Mouse (Mus musculus) A20 (cell line): ENCODE measurements around the gene Lyz2.
"Not testable (repeated sequence)": the region's sequence is repeated elsewhere in the genome, so short reads cannot be mapped to it uniquely, and the experiment has no call there.

ENCODE experiments used
- DNase-seq: peaks from one replicate; pipeline ENCODE4 v3.0.0-alpha.2; 2011; ENCODE audit warnings: low read depth, low spot score

Gene Lyz2

GRCm38 (mm10) chr10:117282049-117282448, at the start of gene Lyz2:
TSS of gene Lyz2 (minus strand) at chr10:117282321.
- no peak for DNase-seq

DNA sequence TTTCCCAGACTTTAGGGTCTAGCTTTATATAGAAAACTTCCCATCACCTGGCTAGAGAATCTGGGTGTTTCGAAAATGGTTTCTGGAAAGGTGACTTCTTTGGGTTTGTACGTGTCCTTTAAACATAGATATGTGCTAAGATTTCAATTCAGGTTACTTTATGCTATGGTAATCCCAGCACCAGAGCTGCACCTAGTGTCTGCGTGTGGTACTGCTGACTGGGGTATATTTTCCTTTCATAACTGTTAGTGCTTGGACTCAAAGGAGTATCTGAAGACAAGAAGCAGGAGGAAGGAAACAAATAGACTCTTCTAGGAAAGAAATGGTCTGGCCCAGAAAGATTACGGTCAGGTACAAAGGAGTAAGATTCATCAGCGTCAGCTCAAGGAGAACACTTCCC, 48.4 kb upstream of the Lyz2 start:
- peak; percentile 58 for DNase-seq

GRCm38 (mm10) chr10:117323782-117324181, 41.7 kb upstream of the Lyz2 start:
- peak; percentile 73 for DNase-seq

GRCm38 (mm10) chr10:117322630-117323029, 40.5 kb upstream of the Lyz2 start:
- no peak for DNase-seq

DNA sequence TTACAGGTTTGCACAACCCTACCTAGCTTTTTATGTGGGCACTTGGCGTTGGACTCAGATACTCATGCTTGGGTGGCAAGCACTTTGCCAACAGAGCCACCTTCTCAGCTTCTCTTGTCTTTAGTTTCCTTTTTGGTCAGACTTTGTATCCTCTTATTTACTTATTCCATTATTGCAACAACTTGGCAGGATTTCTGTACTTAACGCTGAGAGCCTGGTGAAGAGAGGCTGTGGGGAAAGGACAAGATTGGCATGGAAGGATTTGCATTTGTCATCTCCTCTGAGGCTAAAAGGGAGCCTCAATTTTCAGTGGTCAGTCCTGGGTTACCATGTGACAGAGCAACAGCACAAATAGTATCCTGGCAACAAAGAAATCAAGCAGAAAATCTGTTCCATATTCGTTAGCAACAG, 38.5 kb upstream of the Lyz2 start:
- no peak for DNase-seq

- DNase-seq = no peak
These were observed 34.3 kb upstream of the Lyz2 start for GRCm38 (mm10) chr10:117316391-117316790.

DNA sequence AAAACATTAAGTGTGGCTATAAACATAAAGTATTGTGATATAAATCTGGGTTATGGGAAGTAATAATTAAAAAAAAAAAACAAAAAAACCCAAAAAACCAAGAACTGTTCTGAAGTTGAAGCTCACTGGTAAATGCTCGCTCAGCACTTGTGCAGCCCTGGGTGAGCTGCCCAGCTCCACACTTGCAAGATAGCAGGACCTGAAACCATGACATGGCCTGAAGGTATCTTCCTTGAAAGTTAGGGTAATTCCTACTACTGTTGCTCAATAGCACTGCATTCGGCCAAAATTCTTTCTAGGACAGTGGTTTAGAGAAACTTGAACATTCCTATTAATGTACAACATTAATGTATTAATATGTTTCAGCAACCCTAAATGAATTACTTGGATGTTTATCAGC, 31.0 kb upstream of the Lyz2 start:
- no peak for DNase-seq

DNA sequence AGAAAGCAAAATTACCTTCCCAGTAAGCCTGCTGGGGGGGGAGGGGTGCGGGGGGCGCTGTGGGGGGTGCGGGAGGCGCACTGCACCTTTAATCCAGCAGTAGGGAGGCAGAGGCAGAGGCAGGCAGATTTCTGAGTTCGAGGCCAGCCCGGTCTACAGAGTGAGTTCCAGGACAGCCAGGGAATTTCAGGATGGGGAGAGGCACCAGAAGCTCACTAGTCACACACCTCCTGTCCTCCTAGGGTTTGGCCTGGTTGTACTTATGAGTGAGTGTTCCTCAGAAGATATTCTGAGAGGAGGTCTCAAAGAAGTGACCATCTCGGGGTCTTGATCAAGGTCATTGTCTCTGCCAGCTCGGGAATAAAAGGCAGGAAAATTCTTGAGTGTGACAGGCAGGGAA, 30.0 kb upstream of the Lyz2 start:
- DNase-seq = no peak

DNA sequence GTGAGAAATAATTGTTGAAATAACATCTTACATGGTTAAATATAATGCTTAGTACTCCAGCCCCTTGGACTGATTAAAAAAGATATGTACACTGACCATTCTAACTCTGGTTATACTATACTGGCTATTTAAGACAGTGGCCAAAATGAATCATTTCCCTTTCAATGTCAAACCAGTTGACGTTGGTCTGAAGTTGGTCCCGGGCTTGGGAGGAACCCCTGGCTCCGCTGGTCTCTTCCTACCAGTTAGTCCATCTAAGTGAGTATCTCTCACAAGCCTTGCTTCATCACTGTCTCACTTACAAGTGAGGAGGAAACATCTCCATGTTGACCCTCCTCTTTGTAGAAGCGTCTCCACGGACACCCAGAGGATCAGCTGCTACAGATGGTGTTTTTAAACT, 22.2 kb upstream of the Lyz2 start:
- no peak for DNase-seq

DNA sequence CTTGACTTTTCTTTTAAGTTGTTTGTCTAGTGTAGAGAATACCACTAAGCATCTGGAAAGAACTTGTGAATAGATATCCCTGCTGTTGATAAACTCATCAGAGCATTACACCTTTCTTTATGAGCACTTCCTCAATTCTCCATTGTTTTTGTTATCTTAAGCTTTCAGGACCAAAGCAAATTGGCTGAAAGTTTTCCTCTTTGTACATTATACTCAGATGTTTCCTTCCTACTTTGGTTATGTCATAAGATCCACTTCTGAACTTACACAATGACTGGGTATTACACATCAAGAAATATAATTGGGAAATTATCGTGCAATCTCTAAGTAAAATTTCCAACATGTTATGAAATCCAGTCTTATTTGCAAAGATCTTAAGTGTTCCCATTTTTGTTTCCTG, 19.6 kb upstream of the Lyz2 start:
- no peak for DNase-seq

- DNase-seq = no peak
These were observed 17.9 kb upstream of the Lyz2 start for GRCm38 (mm10) chr10:117299901-117300520.

DNA sequence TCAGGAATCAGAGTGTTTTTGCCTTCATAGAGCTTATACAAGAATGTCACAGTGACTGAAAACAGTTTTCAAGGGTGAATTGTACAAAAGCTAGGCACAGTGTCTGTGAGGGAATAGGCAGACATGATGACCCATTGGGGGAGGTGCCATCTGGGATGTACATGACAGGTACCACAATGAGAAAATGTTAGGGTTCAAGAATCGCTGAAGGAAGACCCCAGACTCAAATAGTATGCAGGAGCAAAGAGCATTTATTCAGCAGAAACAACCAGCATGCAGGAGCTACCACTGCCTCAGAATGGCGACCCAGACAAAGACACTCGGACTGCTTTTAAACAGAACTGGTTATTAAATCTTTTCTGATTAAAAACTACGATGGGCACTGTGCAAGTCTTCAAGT, 17.0 kb upstream of the Lyz2 start:
- no peak for DNase-seq

DNA sequence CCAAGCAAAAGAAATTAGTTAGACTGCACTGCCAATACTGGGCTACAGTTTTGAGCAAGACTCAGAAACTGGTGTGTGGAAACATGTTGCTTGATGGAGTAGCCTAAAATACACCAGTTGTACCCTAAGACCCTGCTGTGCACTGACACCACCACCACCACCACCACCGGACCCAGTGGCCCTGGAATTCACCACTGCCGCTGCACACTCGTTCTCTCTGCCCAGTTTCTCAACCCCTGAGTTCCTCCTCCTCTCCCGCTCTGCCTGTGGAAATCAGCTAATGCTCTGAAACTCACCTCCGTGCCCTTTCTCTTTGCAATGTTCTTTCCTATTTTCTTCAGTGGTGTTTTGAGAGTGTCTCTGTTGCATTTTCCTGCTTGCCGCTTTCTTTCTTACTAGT, 16.2 kb upstream of the Lyz2 start:
- DNase-seq = no peak

DNA sequence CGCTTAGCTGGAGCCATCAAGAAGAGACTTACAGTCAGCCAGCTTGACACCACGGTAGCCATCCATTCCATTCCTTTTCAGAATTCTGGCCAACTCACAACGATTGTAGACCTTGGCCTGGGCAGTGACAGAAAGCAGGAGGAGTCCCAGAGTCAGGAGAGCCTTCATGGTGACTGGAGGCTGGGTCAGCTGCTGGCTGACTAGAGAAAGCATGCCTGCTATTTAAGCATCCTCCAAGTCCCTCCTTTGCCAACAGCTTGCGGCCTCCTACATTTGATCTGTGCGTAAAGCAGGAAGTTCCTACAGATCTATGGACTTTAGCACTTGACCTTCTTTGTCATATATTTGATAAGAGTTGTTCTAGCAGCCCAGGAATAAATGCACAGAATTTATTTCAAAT, 10.6 kb upstream of the Lyz2 start, which contains the start of gene Lyz1:
TSS of gene Lyz1 (minus strand) at position 198 of the 400 bp plus-strand sequence.
- no peak for DNase-seq

GRCm38 (mm10) chr10:117290936-117291335, 8.8 kb upstream of the Lyz2 start:
- DNase-seq = not testable (repeated sequence)

GRCm38 (mm10) chr10:117290046-117290870, 8.1 kb upstream of the Lyz2 start:
- DNase-seq = no peak

DNA sequence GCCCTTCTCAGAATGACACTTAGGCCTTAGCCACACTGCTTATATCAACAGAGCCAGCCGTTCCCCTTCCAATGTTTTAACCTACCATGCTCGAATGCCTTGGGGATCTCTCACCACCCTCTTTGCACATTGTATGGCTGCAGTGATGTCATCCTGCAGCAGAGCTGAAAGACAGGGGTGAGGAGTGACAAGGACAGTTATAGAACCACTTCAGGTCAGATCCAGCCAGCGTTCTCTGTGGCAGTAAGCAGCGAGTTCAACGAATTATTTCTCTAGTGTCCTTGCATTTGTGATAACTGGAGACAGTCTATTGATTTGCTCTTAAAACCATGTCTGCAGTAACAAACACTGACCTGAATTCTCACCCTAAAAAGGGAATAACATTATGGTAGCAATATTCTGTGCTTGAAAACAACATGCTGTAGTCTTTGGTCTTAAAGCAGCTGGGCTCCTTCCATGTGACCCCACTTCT, 6.9 kb upstream of the Lyz2 start:
- DNase-seq = not testable (repeated sequence)

GRCm38 (mm10) chr10:117288197-117289033, 6.3 kb upstream of the Lyz2 start:
- DNase-seq = no peak

- no peak for DNase-seq
These were observed 5.2 kb upstream of the Lyz2 start for GRCm38 (mm10) chr10:117287226-117287850.

GRCm38 (mm10) chr10:117286366-117286970, 4.3 kb upstream of the Lyz2 start:
- DNase-seq = no peak

DNA sequence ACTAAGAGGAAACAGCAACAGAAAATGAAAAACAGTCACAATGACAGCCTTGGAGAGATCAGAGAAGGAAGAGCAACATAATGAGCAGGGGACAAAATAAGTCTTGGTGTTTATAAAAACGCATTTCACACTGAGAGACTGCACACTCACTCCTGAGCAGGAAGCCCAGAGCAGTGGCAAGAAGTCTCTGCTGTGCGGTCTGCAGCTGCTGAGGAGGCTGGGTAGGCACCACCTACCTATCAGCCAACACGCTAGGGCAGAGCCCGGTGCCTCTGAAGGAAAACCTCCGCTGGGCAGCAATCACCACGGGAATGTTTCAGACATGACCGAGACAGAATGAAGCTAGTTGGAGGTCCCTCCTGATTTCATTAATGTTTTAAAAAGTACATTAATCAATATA, 3.5 kb upstream of the Lyz2 start:
- DNase-seq = not testable (repeated sequence)
